Mouse (Mus musculus): ENCODE measurements around the gene Fam185a. TPM values are rescaled to one million over a fixed set of nuclear protein-coding genes. Genes with fewer than 3 reads are reported as not detected.
A peak's percentile ranks its signal among the peaks of the same experiment; 100 is the strongest.

The Fam185a gene
- polyA plus RNA-seq, 1 experiment from 2014 or later: 5.7 TPM

DNA sequence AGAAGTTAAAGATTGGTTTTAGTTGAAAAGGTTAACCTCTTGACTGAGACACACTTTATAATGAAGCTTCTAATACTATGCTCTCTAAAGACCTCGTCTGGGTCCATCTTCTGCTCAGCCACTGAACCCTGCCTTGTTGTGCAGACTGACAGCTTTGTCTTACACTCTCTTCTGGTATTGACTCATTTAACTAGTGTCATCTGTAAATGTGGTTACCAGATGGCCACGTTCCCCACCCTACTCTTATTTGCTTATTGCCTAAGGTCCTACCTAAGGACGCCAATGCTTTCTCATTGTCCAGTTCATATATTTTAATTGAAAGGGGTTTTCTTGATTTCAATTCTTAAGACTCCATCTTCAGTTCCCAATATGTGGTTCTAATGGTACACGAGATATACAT is 35.9 kb upstream of the Fam185a start:
- Histone ChIP-seq H3K27me3 (peaks cover 11% of the 10 kb centered on the region), H3K36me3 (no peaks in the 10 kb centered on the region), H3K4me3 (replicated peaks) (no peak overlapping the region), H3K9me3 (no peaks in the 10 kb centered on the region), H3K4me2 (no peak overlapping the region), H3K9ac (replicated peaks) (no peak overlapping the region), H3K4me1 (replicated peaks) (peaks cover 1% of the 10 kb centered on the region; the same call in 1 of the 2 replicates), H3K27ac (no peak overlapping the region)
- WGBS: 71% methylated on average over 4 of the region's 4 CpGs
- no peak for ATAC-seq (ENCODE audit: insufficient number of reproducible peaks, insufficient read depth, low FRiP score, low TSS enrichment, low read depth)

DNA sequence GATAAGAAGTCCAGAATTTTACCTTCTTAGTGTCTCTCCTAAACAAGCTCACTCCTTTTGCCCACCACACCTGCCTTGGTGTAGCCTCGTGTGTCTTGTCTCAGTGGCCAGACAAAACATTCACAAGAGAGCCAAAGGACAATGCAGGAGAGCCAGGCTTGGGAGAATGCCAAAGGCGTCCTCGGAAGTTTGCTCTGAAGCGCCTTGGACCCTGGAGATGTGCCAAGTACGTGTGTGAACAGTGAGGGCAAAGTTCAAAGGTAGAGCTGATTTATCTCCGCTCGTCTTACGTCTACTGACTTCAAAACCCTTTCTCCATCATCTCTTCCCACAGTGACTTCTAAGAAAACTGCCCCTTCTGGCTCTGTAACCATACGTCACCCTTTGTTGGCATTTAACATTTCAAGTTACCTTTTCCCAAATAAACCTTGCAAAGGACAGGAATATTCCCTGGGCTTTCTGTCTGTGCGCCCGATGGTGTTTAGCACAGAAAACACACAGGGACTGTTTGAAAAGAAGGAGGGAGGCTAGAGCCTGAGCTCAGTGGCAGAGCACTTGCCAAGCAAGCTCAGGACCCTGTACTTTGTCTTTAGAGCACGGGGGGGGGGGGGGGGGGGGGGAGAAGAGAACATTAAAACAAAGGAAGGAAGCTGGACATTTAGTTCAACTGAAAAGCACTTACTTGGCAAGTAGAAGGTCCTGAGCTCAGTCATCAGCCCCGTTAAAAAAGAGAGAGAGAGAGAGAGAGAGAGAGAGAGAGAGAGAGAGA is 33.0 kb upstream of the Fam185a start:
- Histone ChIP-seq H3K36me3 (no peaks in the 10 kb centered on the region), H3K9me3 (no peaks in the 10 kb centered on the region), H3K4me3 (replicated peaks) (no peak overlapping the region), H3K9ac (replicated peaks) (no peak overlapping the region), H3K4me2 (no peak overlapping the region), H3K27me3 (no peaks in the 10 kb centered on the region; the same call in 1 of the 2 replicates), H3K27ac (no peak overlapping the region), H3K4me1 (replicated peaks) (peaks cover 25% of the 10 kb centered on the region)
- 51% methylated on average over 13 of the region's 13 CpGs for WGBS
- ATAC-seq (ENCODE audit: insufficient number of reproducible peaks, insufficient read depth, low FRiP score, low TSS enrichment, low read depth): no peak

DNA sequence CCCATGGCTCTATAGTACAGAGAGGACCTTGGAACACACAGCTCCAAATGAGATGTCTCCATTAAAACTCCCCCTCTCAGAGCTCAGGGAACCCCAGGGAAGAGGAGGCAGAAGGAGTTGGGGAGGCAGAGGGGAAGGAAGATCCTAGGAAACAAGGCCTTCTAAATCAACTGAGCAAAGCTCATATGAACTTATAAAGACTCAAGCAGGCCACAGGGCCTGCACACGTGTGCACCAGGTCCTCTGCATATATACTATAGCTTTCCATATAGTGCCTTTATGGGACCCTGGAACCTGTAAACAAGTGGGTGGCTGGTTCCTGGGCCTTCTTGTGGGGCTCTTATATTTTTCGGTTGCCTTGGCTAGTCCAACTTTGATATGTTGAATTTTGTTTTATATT is 30.2 kb upstream of the Fam185a start:
- Histone ChIP-seq H3K4me2 (no peak overlapping the region), H3K4me1 (replicated peaks) (peaks cover 27% of the 10 kb centered on the region), H3K9me3 (no peaks in the 10 kb centered on the region), H3K4me3 (replicated peaks) (no peak overlapping the region), H3K9ac (replicated peaks) (no peak overlapping the region), H3K36me3 (no peaks in the 10 kb centered on the region), H3K27ac (0 out of 2 replicates have a peak overlapping the region, but pooled peaks have one; percentile 5), H3K27me3 (no peaks in the 10 kb centered on the region; the same call in 1 of the 2 replicates)
- 58% methylated on average over 2 of the region's 2 CpGs for WGBS
- ATAC-seq (ENCODE audit: insufficient number of reproducible peaks, insufficient read depth, low FRiP score, low TSS enrichment, low read depth): no peak

DNA sequence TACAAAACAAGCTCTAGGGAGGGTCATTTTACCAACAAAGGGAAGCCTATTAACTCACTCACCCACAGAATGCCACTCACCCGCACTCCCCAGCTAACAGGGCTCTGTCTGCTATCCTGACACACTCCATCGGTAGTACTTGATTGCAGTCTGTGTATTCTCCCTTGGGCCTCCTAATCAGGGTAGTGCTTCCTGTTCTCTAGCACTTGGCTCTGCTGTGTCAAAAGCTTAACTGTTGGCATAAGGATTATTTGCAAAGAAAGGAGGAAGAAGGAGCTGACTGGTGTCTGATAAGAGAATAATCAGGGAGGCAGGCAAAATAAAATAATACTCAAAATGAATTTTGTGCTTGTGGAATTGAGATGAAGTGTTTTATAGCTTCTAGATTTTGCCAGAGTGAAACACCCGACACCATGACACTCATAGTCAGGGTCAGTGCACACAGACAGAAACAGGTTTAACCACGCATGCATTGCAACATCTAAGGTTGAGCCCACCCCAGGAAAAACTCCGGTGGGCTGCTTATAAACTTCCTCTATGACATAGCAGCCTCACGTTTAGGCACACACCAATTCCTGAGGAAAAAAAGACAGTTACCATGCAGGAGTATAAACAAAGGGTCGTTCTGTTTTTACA is 29.4 kb upstream of the Fam185a start:
- H3K9ac ChIP-seq (replicated peaks): no peak overlapping the region
- no peak overlapping the region for H3K27ac ChIP-seq
- no peaks in the 10 kb centered on the region; the same call in 1 of the 2 replicates for H3K27me3 ChIP-seq
- no peak overlapping the region for H3K4me2 ChIP-seq
- H3K4me3 ChIP-seq (replicated peaks): no peak overlapping the region
- 45% methylated on average over 7 of the region's 7 CpGs for WGBS
- no peaks in the 10 kb centered on the region for H3K36me3 ChIP-seq
- no peaks in the 10 kb centered on the region for H3K9me3 ChIP-seq
- peaks cover 27% of the 10 kb centered on the region for H3K4me1 ChIP-seq (replicated peaks)
- ATAC-seq (ENCODE audit: insufficient number of reproducible peaks, insufficient read depth, low FRiP score, low TSS enrichment, low read depth): no peak

DNA sequence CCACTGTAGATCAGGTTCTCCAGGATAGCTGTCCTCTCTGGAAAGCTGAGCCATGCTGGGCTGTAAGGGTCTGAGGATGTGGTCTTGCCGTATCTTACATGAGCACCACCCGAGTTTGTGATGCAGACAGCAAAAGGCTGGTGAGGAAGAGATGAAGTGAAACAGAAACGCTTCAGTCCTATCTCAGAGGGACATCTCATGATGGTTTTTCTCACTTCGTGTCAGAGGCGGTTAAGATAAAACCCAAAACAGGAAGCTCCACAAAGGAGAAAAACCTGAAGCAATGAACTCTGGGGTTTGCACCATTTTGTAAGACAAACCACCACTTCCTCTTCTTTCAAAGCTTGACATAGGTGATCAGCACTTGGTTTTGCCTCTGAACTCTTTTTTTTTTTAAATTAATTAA is 13.5 kb upstream of the Fam185a start:
- no peaks in the 10 kb centered on the region for H3K9me3 ChIP-seq
- 78% methylated on average over 5 of the region's 5 CpGs for WGBS
- H3K27ac ChIP-seq: no peak overlapping the region
- H3K9ac ChIP-seq (replicated peaks): no peak overlapping the region
- no peak overlapping the region for H3K4me3 ChIP-seq (replicated peaks)
- H3K27me3 ChIP-seq: no peaks in the 10 kb centered on the region
- H3K4me1 ChIP-seq (replicated peaks): no peaks in the 10 kb centered on the region
- no peak overlapping the region for H3K4me2 ChIP-seq
- H3K36me3 ChIP-seq: no peaks in the 10 kb centered on the region
- no peak for ATAC-seq (ENCODE audit: insufficient number of reproducible peaks, insufficient read depth, low FRiP score, low TSS enrichment, low read depth)

DNA sequence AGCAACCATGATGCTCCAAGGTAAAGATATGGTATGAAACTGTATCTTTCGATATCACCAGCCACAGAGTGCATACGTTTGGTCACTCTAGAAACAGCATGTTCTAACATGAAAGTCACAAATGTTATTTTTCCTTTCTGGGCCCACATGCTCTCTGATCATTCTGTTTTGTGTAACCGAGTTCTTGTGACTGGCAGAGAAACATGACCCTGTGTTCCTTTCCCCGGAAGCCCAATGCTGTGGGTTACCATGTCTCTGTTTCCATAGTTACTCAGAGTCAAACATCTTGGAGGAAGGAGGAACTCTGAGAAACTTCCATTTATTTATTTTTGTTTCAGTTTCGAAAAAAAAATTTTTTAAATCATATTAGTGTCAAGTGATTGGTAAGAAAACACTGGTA is 12.7 kb upstream of the Fam185a start:
- WGBS: 87% methylated on average over 5 of the region's 5 CpGs
- Histone ChIP-seq H3K4me3 (replicated peaks) (no peak overlapping the region), H3K9ac (replicated peaks) (no peak overlapping the region), H3K9me3 (no peaks in the 10 kb centered on the region), H3K27ac (no peak overlapping the region), H3K4me1 (replicated peaks) (no peaks in the 10 kb centered on the region), H3K27me3 (no peaks in the 10 kb centered on the region; the same call in 1 of the 2 replicates), H3K4me2 (no peak overlapping the region), H3K36me3 (no peaks in the 10 kb centered on the region)
- ATAC-seq (ENCODE audit: insufficient number of reproducible peaks, insufficient read depth, low FRiP score, low TSS enrichment, low read depth): no peak

DNA sequence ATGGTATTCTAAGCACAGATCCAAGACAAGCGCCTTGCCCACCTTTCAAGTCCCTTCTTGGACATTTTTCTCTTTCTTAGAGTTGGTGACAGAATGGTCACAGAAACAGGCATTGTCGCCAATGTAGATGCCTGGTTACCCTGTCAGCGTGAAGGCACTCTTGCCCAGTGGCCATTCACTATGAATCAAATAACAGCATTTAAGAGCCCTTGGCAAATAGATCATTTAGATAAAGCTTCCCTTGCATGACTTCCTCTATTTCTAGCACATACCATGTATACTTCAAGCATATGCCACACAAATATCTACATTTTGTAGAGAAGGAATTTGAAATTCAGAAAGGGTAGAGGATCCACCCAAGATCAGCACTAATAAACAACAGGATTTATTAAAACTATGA is 11.4 kb upstream of the Fam185a start:
- Histone ChIP-seq H3K4me3 (replicated peaks) (no peak overlapping the region), H3K4me2 (no peak overlapping the region), H3K4me1 (replicated peaks) (no peaks in the 10 kb centered on the region), H3K36me3 (no peaks in the 10 kb centered on the region), H3K9ac (replicated peaks) (no peak overlapping the region), H3K9me3 (no peaks in the 10 kb centered on the region), H3K27me3 (no peaks in the 10 kb centered on the region; the same call in 1 of the 2 replicates), H3K27ac (no peak overlapping the region)
- 89% methylated on average over 3 of the region's 3 CpGs for WGBS
- ATAC-seq (ENCODE audit: insufficient number of reproducible peaks, insufficient read depth, low FRiP score, low TSS enrichment, low read depth): no peak

DNA sequence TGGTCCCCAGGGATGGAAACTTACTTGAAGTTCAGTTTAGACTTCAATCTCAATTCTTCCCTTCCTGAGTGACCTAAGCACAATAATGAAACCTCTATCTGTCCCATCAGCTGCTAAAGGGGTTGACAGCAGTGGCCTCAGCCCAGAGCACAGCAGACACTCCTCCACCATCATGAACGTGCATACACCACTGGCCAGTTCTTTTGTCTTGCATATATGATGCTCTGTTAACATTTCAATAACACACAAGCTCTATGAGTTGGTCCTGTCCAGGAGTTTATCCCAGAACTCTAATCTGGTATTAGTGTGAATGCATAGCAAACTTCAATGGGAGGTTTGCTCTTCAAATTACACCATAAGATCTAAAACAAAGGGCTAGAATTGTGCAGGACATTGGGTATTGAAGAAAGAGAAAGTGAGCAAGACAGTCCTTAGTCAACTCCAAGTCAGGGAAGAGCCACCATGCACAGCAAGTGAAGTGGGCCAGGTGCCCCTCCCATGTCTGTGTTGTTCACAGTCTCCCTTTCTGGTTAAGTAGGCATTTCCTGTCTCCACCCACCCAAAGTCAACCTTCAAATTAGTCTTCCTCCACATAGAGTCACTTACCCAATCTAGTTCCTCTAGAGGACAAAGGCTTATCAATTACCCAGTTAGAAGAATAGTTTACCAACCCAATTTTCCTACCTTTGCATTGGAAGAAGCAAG is 10.5 kb upstream of the Fam185a start:
- ATAC-seq (ENCODE audit: insufficient number of reproducible peaks, insufficient read depth, low FRiP score, low TSS enrichment, low read depth): no peak
- Histone ChIP-seq H3K9ac (replicated peaks) (no peak overlapping the region), H3K27ac (no peak overlapping the region)

DNA sequence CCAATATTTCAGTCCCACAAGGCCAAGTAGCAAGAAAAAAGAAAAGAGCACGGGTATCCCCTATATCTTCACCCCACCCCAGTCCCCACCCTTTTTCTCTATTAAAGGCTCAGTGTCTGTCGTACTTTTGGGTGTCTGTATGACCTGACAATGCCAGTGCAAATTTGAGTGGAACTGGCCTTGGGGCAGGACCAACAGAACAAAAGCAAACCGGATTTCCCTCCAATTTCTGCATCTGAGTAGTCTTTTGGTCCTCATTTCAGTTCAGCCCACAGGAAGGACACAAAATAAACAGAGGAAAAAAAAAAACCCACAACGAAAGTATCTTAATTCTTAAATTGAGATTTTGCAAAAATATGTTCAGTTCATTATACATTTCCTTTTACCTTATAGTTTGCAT is 6.1 kb upstream of the Fam185a start:
- no peaks in the 10 kb centered on the region for H3K4me1 ChIP-seq (replicated peaks)
- no peak overlapping the region for H3K27ac ChIP-seq
- no peaks in the 10 kb centered on the region for H3K36me3 ChIP-seq
- no peaks in the 10 kb centered on the region; the same call in 1 of the 2 replicates for H3K27me3 ChIP-seq
- 80% methylated on average over 4 of the region's 4 CpGs for WGBS
- no peak for ATAC-seq (ENCODE audit: insufficient number of reproducible peaks, insufficient read depth, low FRiP score, low TSS enrichment, low read depth)
- H3K4me2 ChIP-seq: no peak overlapping the region
- no peaks in the 10 kb centered on the region for H3K9me3 ChIP-seq
- H3K4me3 ChIP-seq (replicated peaks): no peak overlapping the region
- H3K9ac ChIP-seq (replicated peaks): no peak overlapping the region

More for the DNA sequence above, 10.5 kb upstream of the Fam185a start:
- Histone ChIP-seq H3K4me3 (replicated peaks) (no peak overlapping the region), H3K4me1 (replicated peaks) (no peaks in the 10 kb centered on the region), H3K27me3 (no peaks in the 10 kb centered on the region; the same call in 1 of the 2 replicates), H3K36me3 (no peaks in the 10 kb centered on the region), H3K9me3 (no peaks in the 10 kb centered on the region), H3K4me2 (no peak overlapping the region)
- 85% methylated on average over 1 of the region's 1 CpGs for WGBS

DNA sequence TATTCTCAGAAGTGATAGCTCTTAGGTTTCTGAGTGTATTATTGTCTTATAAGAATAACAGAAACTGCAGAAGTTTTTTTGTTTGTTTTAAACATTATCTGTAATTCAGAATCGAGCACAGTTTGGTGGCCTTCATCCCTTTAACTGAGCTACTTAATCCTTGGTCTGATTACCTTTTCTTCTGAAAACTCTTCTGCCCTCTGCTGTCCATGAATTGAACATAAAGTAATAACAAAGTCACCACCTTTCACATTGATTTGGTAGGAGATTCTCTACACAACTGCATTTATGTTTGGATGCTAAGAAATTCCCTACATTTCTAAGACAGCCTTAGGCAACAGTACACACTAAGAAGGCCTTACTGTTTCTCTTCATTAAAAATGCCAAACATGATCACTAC is 4.1 kb upstream of the Fam185a start:
- no peaks in the 10 kb centered on the region; the same call in 1 of the 2 replicates for H3K27me3 ChIP-seq
- ATAC-seq (ENCODE audit: insufficient number of reproducible peaks, insufficient read depth, low FRiP score, low TSS enrichment, low read depth): no peak
- H3K4me1 ChIP-seq (replicated peaks): peaks cover 3% of the 10 kb centered on the region
- no peak overlapping the region for H3K4me2 ChIP-seq
- no peak overlapping the region for H3K27ac ChIP-seq
- no peak overlapping the region for H3K9ac ChIP-seq (replicated peaks)
- H3K9me3 ChIP-seq: no peaks in the 10 kb centered on the region
- WGBS: 53% methylated on average over 1 of the region's 1 CpGs
- no peak overlapping the region for H3K4me3 ChIP-seq (replicated peaks)
- no peaks in the 10 kb centered on the region for H3K36me3 ChIP-seq

DNA sequence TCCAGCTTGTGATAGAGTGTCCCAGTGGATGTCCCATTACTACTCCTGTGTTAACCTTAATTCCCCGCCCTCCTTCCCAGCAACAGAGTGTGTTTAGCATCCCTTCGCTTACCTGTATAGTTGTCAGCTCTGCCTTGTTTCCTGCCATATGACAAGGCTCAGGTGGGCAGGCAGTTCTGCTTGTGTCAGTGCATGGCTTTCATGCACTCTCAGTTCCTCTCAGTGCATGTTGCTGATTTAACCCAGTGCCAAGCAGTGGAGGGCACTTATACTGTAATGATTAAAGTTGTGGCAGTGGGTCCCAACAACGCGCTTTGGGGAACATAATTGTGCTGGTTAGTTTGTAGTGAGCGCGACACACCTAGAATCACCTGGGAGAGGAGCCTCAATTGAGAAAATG is 1.9 kb downstream of the Fam185a start:
- Histone ChIP-seq H3K4me1 (replicated peaks) (peaks cover 14% of the 10 kb centered on the region), H3K27me3 (0 out of 2 replicates have a peak, but pooled peaks cover 5% of the 10 kb centered on the region), H3K9me3 (no peaks in the 10 kb centered on the region), H3K4me2 (no peak overlapping the region), H3K36me3 (no peaks in the 10 kb centered on the region), H3K27ac (no peak overlapping the region), H3K9ac (replicated peaks) (no peak overlapping the region), H3K4me3 (replicated peaks) (no peak overlapping the region)
- ATAC-seq (ENCODE audit: insufficient number of reproducible peaks, insufficient read depth, low FRiP score, low TSS enrichment, low read depth): no peak
- 97% methylated on average over 6 of the region's 6 CpGs for WGBS
